ENCODE assay signal across 20 mouse cellular contexts in genomic region chr17:45638596-45639295, GRCm38 (mm10). TPM values are rescaled to one million over a fixed set of nuclear protein-coding genes. Genes with fewer than 3 reads are reported as not detected.
"Had no signal": no experiment of that assay in that cellular context is flagged by ENCODE, and none has a peak within 500 bp of the region (broad histone marks: within the 10 kb centered on the region; RNA-seq: fewer than 3 reads in every experiment).

No protein-coding gene starts in this region.

- DNase-seq: kidney, adult 18-20 months; kidney, adult 9 months; kidney, postnatal 14 days; kidney, postnatal 4 days; liver, postnatal 0 days; lung, embryonic 14.5 days; midbrain, embryonic 14.5 days; retina, postnatal 1 day had no signal

- H3K27ac ChIP-seq: hindbrain, postnatal 0 days; limb, embryonic 12.5 days; limb, embryonic 15.5 days; liver, embryonic 14.5 days; midbrain, embryonic 10.5 days; neural tube, embryonic 12.5 days; neural tube, embryonic 15.5 days had no signal

- H3K36me3 ChIP-seq: limb, embryonic 12.5 days; limb, embryonic 15.5 days; midbrain, embryonic 10.5 days; neural tube, embryonic 12.5 days; neural tube, embryonic 15.5 days had no signal

- H3K27me3 ChIP-seq: limb, embryonic 12.5 days; limb, embryonic 15.5 days; neural tube, embryonic 12.5 days; neural tube, embryonic 15.5 days had no signal

- H3K9me3 ChIP-seq: limb, embryonic 12.5 days; limb, embryonic 15.5 days; midbrain, embryonic 10.5 days; neural tube, embryonic 12.5 days; neural tube, embryonic 15.5 days had no signal

- H3K4me1 ChIP-seq: limb, embryonic 12.5 days; neural tube, embryonic 12.5 days had no signal

- H3K4me3 ChIP-seq: limb, embryonic 12.5 days; limb, embryonic 15.5 days; megakaryocyte, embryonic 14.5 days; midbrain, embryonic 10.5 days; neural tube, embryonic 12.5 days; neural tube, embryonic 15.5 days had no signal

RNA-seq across cellular contexts. Expression of gene Capn11, which starts 20.4 kb away (rescaled TPM):
- polyA plus RNA-seq: inflammation-experienced regulatory T-cells, adult 6 months; liver, embryonic 14.5 days; liver, postnatal 0 days; lung, embryonic 14.5 days; lung, postnatal 0 days; small intestine, adult 2 months; spleen, adult 2 months had no signal

RNA-seq across cellular contexts. Expression of gene Mymx, which starts 36.8 kb away (rescaled TPM):
- polyA plus RNA-seq: hindbrain, postnatal 0 days; inflammation-experienced regulatory T-cells, adult 6 months; liver, embryonic 14.5 days; liver, postnatal 0 days; lung, embryonic 14.5 days; lung, postnatal 0 days; midbrain, embryonic 14.5 days; spleen, adult 2 months had no signal
